Mouse (Mus musculus): ENCODE measurements around the gene Plekho1. TPM values are rescaled to one million over a fixed set of nuclear protein-coding genes. Genes with fewer than 3 reads are reported as not detected.
A peak's percentile ranks its signal among the peaks of the same experiment; 100 is the strongest.
"Not testable (repeated sequence)": the region's sequence is repeated elsewhere in the genome, so short reads cannot be mapped to it uniquely, and the experiment has no call there.

The Plekho1 gene
- total RNA-seq, 2 experiments from 2014 or later, result 40.5 to 42.5 TPM

- peak in 1 of 2 experiments; percentile 48 for DNase-seq (ENCODE audit: low spot score in 2 of 2)
These were observed 10.4 kb downstream of the Plekho1 start for GRCm38 (mm10) chr3:95985209-95986000.

- DNase-seq (ENCODE audit: low spot score in 2 of 2), result no peak
These were observed 13.7 kb downstream of the Plekho1 start for GRCm38 (mm10) chr3:95982129-95982528.

GRCm38 (mm10) chr3:95980276-95980970 is 15.4 kb downstream of the Plekho1 start:
- no peak for DNase-seq (ENCODE audit: low spot score in 2 of 2)

- DNase-seq (ENCODE audit: low spot score in 2 of 2), result no peak
These were observed 17.5 kb downstream of the Plekho1 start for GRCm38 (mm10) chr3:95978265-95978664.

- not testable (repeated sequence) for DNase-seq (ENCODE audit: low spot score in 2 of 2)
These were observed 18.2 kb downstream of the Plekho1 start for GRCm38 (mm10) chr3:95977587-95977986.

GRCm38 (mm10) chr3:95977079-95977478 is 18.7 kb downstream of the Plekho1 start:
- no peak for DNase-seq (ENCODE audit: low spot score in 2 of 2)

- no peak for DNase-seq (ENCODE audit: low spot score in 2 of 2)
These were observed 22.7 kb downstream of the Plekho1 start for GRCm38 (mm10) chr3:95972873-95973634.

- no peak for DNase-seq (ENCODE audit: low spot score in 2 of 2)
These were observed 23.4 kb downstream of the Plekho1 start for GRCm38 (mm10) chr3:95972251-95972872.

GRCm38 (mm10) chr3:95970661-95971060 is 25.1 kb downstream of the Plekho1 start:
- DNase-seq (ENCODE audit: low spot score in 2 of 2), result not testable (repeated sequence)

- no peak for DNase-seq (ENCODE audit: low spot score in 2 of 2)
These were observed 26.5 kb downstream of the Plekho1 start for GRCm38 (mm10) chr3:95969277-95969676.

- DNase-seq (ENCODE audit: low spot score in 2 of 2), result peak in 1 of 2 experiments; percentile 45
These were observed 30.0 kb downstream of the Plekho1 start for GRCm38 (mm10) chr3:95965518-95966451.

GRCm38 (mm10) chr3:95963681-95964080 is 32.1 kb downstream of the Plekho1 start:
- DNase-seq (ENCODE audit: low spot score in 2 of 2), result peak in 1 of 2 experiments; percentile 30

GRCm38 (mm10) chr3:95963230-95963629 is 32.6 kb downstream of the Plekho1 start:
- DNase-seq (ENCODE audit: low spot score in 2 of 2), result no peak

- not testable (repeated sequence) for DNase-seq (ENCODE audit: low spot score in 2 of 2)
These were observed 33.6 kb downstream of the Plekho1 start for GRCm38 (mm10) chr3:95962182-95962581.

GRCm38 (mm10) chr3:95959807-95960206 is 36.0 kb downstream of the Plekho1 start:
- no peak for DNase-seq (ENCODE audit: low spot score in 2 of 2)

GRCm38 (mm10) chr3:95959082-95959481 is 36.7 kb downstream of the Plekho1 start:
- DNase-seq (ENCODE audit: low spot score in 2 of 2), result no peak

- peak; percentile 29 to 81 for DNase-seq (ENCODE audit: low spot score in 2 of 2)
These were observed 38.2 kb downstream of the Plekho1 start for GRCm38 (mm10) chr3:95957359-95958148.

- no peak for DNase-seq (ENCODE audit: low spot score in 2 of 2)
These were observed 40.5 kb downstream of the Plekho1 start for GRCm38 (mm10) chr3:95955318-95955717.

- not testable (repeated sequence) for DNase-seq (ENCODE audit: low spot score in 2 of 2)
These were observed 41.1 kb downstream of the Plekho1 start for GRCm38 (mm10) chr3:95954648-95955173.
